Mouse (Mus musculus): ENCODE data around the gene Prrc2c.
"Not testable (repeated sequence)": the region's sequence is repeated elsewhere in the genome, so short reads cannot be mapped to it uniquely, and the experiment has no call there.

The Prrc2c gene

GRCm38 (mm10) chr1:162740401-162740835, at the start of gene Prrc2c:
Gene Prrc2c, minus strand, starts transcription at chr1:162740556.
- DNase-seq (ENCODE audit: low spot score) = peak; percentile 99

DNA sequence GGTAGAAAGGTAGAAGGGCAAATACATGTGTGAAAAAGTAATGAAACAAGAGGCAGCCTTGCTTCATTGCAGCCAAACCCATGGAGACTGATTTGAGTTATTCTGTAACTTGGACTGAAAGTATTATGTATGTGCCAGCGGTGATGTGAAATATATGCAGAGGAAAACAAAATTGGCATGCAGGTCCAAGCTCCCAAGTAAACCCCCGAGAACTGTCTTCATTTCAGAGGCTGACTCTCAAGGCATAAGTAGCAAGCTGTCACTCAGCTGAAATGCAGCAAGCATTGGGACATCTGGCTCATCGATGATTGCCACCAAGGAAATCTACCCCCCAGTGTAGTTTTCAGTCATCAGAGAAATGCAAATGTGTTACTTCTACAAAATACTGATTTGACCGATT, 44.9 kb upstream of the Prrc2c start:
- no peak for DNase-seq (ENCODE audit: low spot score)

DNA sequence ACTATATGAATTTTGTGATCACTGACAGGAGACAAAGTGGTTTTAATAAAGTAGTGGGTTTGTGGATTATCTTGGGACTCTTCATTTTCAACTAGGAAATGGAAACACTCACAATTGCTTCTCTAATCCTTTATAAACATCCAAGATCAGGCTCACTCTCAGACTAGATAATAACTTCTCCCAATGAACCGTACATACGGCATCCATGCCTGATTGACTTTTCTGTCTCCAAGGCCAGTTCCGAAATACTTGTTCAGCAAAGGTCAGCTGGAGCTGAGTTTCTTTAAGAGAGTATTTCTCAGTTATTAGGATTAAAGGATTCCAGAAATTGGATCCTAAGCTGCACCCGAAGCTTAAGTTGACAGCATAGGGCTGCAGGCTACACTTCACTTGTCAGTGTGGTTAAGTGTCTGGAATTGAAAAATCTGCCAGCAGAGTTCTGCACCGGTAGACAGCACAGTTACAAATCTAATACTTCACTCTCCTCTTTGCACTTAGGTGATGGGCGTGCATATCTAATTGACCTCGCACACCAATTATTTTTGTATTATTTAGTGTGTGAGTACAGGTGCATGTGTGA, 43.4 kb upstream of the Prrc2c start:
- DNase-seq (ENCODE audit: low spot score) = no peak

DNA sequence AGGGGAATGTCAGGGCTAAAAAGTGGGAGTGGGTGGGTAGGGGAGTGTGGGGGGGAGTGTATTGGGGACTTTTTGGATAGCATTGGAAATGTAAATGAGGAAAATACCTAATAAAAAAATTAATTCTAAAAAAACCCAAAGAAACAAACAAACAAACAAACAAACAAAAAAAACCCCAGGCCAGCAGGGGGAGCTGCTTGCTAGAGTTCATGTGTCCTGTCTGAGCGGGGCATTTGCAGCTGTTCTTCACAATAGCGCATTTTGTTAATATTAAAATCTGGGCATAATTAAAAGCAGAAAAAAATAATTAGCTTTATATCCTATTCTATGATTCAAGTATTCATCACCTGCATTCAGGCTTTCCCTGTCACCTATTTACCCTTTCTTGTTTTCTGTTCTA, 40.7 kb upstream of the Prrc2c start:
- not testable (repeated sequence) for DNase-seq (ENCODE audit: low spot score)

- no peak for DNase-seq (ENCODE audit: low spot score)
Observed at GRCm38 (mm10) chr1:162777943-162778538, 37.7 kb upstream of the Prrc2c start.

- no peak for DNase-seq (ENCODE audit: low spot score)
Observed at GRCm38 (mm10) chr1:162773661-162774060, 33.3 kb upstream of the Prrc2c start.

DNA sequence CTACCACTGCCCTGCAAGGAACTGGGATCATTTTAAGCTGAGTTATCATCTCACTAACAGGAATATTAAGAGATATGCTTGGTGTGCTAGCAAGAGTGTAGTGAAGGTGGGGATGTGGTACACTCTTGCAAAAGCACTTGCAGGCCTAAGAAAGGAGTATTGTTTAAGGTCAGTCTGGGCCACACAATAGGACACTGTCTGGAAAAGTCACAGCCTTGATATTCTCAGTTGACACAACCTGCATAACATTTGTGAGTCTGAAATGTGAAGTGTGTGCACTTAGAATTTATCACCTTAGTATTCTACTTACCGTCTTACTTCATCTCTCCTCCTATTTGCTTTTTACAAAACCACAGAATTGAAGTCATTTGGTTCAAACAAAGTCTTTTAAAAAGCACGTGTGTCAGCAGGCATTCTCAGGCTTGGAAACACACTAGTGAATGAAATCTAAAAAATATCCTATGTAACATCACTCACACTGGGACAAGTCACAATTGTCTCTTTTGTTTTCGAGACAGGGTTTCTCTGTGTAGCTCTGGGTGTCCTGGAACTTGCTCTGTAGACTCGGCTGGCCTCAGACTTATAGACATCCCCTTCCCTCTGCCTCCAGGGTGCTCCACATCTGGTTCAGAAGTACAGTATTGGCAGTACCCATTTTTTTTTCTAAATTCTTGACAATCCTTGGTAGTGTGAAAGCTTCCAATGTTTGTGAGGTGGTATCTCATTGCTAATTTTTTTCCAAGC, 31.4 kb upstream of the Prrc2c start:
- DNase-seq (ENCODE audit: low spot score) = no peak

- DNase-seq (ENCODE audit: low spot score) = no peak
Observed at GRCm38 (mm10) chr1:162752009-162752408, 11.7 kb upstream of the Prrc2c start.

GRCm38 (mm10) chr1:162749607-162750006, 9.3 kb upstream of the Prrc2c start:
- no peak for DNase-seq (ENCODE audit: low spot score)

- DNase-seq (ENCODE audit: low spot score) = no peak
Observed at GRCm38 (mm10) chr1:162748761-162749160, 8.4 kb upstream of the Prrc2c start.

DNA sequence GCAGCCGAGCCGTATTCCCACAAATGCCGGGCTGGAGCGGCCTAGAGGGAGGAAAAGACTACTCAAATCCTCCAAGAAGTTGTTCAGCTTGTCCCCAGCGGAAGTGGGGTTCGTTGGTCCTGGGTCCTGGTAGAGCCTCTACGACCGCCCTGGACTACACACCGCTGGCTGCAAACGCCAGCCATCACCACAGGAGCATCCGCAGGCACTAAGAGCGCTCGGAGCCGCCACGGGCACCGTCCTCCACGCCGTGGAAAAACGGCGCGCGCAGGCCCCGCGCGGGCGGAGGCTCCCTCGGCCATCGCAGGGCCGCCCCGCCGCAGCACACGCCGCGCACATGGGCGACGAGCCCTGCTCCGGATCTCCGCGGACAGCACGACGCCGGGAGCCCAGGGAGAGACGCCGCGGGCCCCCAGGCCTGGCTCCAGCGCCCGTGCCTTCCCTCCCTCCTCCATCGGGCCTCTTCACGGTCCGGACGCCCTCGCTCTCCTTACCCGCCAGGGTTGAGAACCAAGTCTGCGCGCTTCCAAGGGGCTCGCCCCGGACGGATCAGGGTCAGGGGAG, 443 bp downstream of the Prrc2c start:
- no peak for DNase-seq (ENCODE audit: low spot score)

DNA sequence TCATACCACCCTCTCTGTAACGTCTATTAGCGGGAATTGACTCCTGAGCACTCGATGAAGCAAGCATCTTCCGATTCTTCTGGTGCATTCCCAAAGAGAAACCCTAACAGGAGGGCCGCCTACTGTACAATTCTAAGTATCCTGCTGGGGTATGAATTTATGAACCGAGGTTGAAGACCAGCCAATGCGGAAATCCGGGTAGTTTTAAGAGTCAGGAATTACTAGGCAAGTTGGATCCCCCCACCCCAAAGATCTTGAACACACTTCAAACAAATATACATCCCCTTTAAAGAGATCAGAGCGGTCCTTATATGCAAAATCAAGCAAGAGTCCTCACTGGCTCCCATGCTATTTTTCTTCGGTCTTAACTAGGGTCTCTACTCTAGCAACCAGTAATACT, 950 bp downstream of the Prrc2c start:
- peak; percentile 27 for DNase-seq (ENCODE audit: low spot score)

DNA sequence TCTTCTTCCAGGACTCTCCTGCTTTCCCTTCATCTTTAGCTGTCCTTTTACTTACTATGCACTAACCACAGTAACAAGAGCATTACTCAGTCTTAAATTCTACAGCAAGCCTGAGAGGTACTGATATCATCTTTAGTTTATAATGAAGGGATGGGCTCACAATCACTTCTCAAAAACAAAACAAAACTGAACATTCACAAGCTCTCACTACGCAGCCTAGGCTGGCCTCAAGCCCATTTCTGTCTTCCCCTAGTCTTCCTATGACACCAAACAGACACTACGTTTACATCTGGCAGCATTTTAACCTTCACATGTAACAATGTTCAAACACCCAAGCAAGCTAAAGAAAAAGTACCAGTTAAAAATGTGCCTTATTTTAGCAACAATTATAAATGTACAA, 1.9 kb downstream of the Prrc2c start:
- no peak for DNase-seq (ENCODE audit: low spot score)

GRCm38 (mm10) chr1:162735084-162735483, 5.3 kb downstream of the Prrc2c start:
- DNase-seq (ENCODE audit: low spot score) = no peak

DNA sequence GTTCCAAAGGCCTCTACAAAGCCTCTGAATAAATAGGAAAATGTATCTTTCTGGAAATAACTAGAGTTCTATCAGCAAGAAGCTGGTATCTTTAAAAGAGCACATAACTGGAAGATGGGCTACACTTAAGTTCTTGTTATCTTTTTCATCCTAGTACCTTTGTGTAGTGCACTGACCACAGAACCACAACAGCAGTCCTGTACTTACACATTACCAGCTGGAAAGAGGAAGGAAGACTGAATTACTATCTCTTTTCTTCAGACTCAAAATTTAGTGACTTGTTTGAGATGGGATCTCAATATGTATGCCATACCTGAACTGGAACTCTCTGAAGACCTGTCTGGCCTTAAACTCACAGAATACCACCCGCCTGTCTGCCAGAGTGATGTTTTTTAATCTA, 6.1 kb downstream of the Prrc2c start:
- no peak for DNase-seq (ENCODE audit: low spot score)

DNA sequence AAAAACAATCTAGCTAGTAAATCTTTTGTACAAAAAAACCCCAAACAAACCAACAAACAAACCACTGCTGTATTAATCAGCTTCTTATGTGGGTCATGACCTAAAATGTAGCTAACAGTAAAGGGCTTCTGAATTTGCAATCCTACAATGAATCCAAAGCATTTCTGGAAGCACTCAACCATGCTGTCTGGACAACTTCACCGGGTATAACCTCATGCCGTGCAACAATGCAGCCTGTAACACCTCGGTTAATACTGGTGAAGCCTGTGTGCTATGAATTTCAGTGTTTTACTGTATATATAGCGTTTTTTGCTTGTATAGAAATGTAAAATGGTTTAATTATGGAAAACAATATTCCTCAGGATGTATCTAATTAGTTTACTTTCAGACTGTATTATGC, 8.3 kb downstream of the Prrc2c start:
- no peak for DNase-seq (ENCODE audit: low spot score)

GRCm38 (mm10) chr1:162729436-162729835, 10.9 kb downstream of the Prrc2c start:
- no peak for DNase-seq (ENCODE audit: low spot score)

DNA sequence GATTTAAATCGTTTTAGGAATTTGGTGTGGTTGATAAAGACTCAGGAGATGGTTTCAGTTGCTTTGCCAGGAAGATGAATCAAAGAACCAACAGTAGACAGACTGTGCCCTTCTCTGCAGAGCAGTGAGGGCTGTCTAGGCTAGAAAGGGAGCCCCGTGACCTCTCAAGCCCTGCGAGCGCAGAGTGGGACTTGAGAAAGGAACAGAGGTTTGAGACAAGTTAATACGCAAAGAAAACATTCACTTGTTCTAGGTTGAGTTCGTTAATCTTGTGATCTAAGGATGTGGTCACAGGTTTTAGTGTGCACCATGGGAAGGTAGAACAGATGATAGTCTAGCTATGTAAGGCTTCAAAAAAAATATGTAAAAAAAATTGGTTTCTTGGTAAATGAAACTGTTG, 12.4 kb downstream of the Prrc2c start:
- no peak for DNase-seq (ENCODE audit: low spot score)

DNA sequence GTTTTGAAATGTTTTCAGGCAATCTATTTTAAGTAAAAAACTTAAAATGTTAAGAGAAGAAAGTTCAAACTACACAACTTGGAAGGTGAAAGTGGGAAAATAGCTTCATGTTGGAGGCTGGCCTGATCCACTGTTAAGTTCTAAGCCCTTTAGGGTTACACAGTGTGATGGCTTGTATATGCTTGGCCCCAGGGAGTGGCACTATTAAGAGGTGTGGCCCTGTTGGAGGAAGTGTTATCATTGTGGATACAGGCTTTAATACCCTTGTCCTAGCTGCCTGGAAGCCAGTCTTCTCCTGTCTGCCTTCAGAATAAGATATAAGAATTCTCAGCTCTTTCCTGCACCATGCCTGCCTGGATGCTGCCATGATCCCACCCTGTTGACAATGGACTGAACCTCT, 16.7 kb downstream of the Prrc2c start:
- no peak for DNase-seq (ENCODE audit: low spot score)

DNA sequence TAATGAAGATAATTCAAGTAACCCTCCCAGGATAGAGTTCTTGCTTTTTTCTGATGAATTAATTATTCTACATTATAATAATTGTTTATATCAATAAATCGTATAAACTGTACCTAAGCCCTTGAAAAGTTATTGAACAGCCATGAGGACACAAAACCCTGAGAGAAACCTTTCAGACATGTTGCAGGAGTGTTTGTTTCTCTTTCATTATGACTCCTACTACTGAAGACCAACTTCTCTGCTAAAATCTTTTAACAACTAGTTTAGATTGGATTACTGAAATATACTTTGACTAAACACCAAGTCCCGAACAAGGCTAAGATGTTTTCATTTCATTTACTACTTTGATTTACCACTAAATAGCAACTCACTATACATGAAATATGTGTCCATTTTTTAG, 19.7 kb downstream of the Prrc2c start:
- DNase-seq (ENCODE audit: low spot score) = no peak

DNA sequence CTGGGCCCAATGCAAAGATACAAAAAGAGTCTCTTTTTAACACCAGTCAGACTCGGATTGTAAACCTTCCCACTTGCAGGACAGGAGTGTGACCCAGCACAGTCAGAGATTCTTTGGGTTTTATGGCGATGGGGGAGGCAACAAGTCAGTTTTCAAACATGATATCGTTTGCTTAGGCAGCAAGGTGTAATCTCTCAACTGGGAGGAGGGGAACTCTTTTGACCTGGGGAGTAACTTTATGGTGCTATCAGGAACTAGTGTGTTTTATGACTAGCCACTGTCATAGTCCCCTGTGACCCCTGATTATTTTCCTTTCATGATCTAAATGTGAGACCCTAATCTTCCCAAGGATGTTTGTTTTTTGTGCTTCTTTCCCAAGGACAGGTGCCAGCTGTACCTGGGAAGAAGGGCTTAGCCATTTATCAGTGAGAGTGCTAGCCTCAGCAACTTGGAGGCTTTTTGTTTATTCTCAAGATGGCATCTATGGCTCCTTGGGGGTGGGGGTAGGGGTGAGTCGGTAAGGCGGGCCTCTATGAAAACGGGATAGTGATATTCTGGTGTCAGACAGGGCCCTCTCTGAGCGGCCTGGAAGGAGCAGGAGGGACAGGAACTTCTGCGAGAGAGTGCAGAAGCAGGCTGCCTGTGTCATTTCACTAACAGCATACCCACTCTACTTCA, 39.8 kb downstream of the Prrc2c start:
- DNase-seq (ENCODE audit: low spot score) = no peak

GRCm38 (mm10) chr1:162697866-162698265, 42.5 kb downstream of the Prrc2c start:
- no peak for DNase-seq (ENCODE audit: low spot score)

DNA sequence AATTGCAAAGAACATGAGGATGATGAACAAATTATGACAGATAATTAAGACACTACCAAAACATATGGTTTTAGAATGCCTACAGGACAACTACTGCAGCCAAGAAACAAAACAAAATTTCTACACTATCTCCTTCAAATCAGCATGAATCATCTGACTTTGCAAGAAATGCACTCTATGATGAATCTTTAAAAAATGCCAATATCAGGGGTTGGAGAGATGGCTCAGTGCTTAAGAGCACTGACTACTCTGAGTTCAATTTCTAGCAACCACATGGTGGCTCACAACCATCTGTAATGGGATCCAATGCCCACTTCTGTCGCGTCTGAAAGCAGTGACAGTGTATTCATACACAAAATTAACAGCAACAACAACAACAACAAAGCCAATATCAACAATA, 46.6 kb downstream of the Prrc2c start:
- DNase-seq (ENCODE audit: low spot score) = no peak

Measured in ovary, postnatal 14 days (tissue).